Comparison of ENCODE assay signal across 9 mouse cellular contexts in the genomic region with DNA sequence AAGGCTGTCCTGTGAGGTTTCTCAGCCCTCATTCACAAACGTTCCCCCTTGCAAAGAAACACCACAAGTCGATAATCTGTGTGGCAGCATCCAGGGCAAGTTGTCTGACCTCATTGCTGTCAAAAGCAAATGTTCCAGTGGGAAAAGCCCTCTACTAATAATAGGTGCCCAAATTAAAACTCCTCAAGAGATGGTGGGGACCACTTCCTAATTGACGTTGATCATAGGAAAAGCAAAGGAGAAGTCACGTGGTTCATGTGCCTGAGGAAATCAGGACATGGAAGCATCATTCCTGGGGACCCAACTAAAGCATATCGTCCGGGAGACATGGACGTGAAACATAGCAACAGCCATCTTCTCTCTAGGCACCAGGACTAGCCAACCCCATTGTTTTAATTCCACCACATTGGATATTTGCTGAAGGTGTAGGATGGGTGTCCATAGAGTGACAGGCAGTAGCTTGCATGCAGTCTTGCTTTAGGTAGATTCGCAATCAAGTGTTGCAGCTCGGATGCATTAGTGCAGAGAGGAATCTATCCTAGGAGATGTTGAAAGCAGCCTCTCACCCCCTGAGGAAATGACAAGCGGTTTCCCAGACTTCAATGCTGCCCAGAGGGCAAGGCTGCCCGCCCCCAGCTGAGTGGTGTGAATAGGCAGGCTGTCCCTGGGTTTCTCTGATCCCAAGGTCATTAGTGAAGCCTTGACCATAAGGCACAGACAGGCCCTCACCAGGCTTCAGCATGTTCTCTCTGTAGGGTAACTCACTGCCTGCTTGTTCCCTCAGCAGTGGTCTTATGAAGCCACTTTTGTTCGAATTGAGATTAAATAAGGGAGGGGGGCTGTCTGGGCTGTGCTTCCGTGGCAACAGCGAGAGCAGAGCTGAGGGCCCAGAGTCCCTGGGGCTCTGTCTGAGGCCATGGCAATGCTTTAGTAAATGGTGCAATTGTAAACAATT.
DNase-seq lines count a peak whose midpoint lies in the region; ATAC-seq and TF ChIP-seq lines count a peak whose summit lies in the region.
"Had no signal": no experiment of that assay in that cellular context is flagged by ENCODE, and none has a peak within 500 bp of the region (broad histone marks: within the 10 kb centered on the region; RNA-seq: fewer than 3 reads in every experiment).

No protein-coding gene starts in this region.

- no peaks in the 10 kb centered on the region for H3K9me3 ChIP-seq in lung, embryonic 14.5 days (ENCODE audit: low read depth, low read length)
- H3K9me3 ChIP-seq in forebrain, embryonic 11.5 days (ENCODE audit: control insufficient read depth, low read length): no peaks in the 10 kb centered on the region
- H3K9me3 ChIP-seq in limb, embryonic 12.5 days: no peaks in the 10 kb centered on the region

- H3K9ac ChIP-seq in lung, embryonic 14.5 days: no peak overlapping the region
- no peak overlapping the region for H3K9ac ChIP-seq in forebrain, embryonic 11.5 days (ENCODE audit: low read length)
- 0 out of 2 replicates have a peak overlapping the region, but pooled peaks have one; percentile 12 for H3K9ac ChIP-seq in limb, embryonic 12.5 days (replicated peaks)

- H3K4me2 ChIP-seq in lung, embryonic 14.5 days: no peak overlapping the region
- no peak overlapping the region for H3K4me2 ChIP-seq in forebrain, embryonic 11.5 days (ENCODE audit: low read depth, low read length, severe bottlenecking)
- H3K4me2 ChIP-seq in limb, embryonic 12.5 days: no peak overlapping the region

- no peak overlapping the region for H3K27ac ChIP-seq in lung, embryonic 14.5 days (ENCODE audit: low read depth)
- peak overlapping the region; percentile 3; the same call in 1 of the 2 replicates for H3K27ac ChIP-seq in forebrain, embryonic 11.5 days (ENCODE audit: low read depth, low read length)
- peak overlapping the region; percentile 86 for H3K27ac ChIP-seq in limb, embryonic 12.5 days

- peak; percentile 44; the same call in 1 of the 2 replicates for ATAC-seq in lung, embryonic 14.5 days (ENCODE audit: insufficient read depth)
- peak; percentile 92 for ATAC-seq in forebrain, embryonic 11.5 days (replicated peaks; ENCODE audit: low FRiP score)
- ATAC-seq in limb, embryonic 12.5 days (ENCODE audit: insufficient number of reproducible peaks, insufficient read depth, low FRiP score, low TSS enrichment, low read depth): peak; percentile 77

- H3K4me1 ChIP-seq in lung, embryonic 14.5 days (ENCODE audit: insufficient read depth): no peaks in the 10 kb centered on the region
- H3K4me1 ChIP-seq in forebrain, embryonic 11.5 days (replicated peaks; ENCODE audit: control insufficient read depth, insufficient read depth, low read length): peaks cover 19% of the 10 kb centered on the region
- peaks cover 34% of the 10 kb centered on the region for H3K4me1 ChIP-seq in limb, embryonic 12.5 days (replicated peaks)

- no peak for DNase-seq in lung, embryonic 14.5 days
- DNase-seq in lung, postnatal 10 days: no peak
- DNase-seq in forebrain, embryonic 11.5 days (ENCODE audit: low spot score): peak; percentile 76
- peak; percentile 77 for DNase-seq in retina, embryonic 14.5 days (ENCODE audit: low spot score)
- DNase-seq in urinary bladder, postnatal 36 days (ENCODE audit: low spot score in 2 of 2): no peak
- no peak for DNase-seq in heart, adult 18-20 months
- DNase-seq in left cerebral cortex, adult 8-10 months (ENCODE audit: low spot score in 2 of 2): no peak

- WGBS in lung, embryonic 14.5 days: 56% methylated on average over 14 of the region's 14 CpGs
- WGBS in forebrain, embryonic 11.5 days: 22% methylated on average over 14 of the region's 14 CpGs
- 38% methylated on average over 14 of the region's 14 CpGs for WGBS in limb, embryonic 12.5 days

- no peak overlapping the region for H3K4me3 ChIP-seq in lung, embryonic 14.5 days (ENCODE audit: low read depth, low read length)
- no peak overlapping the region for H3K4me3 ChIP-seq in forebrain, embryonic 11.5 days (ENCODE audit: low read depth, low read length)
- H3K4me3 ChIP-seq in limb, embryonic 12.5 days (replicated peaks): no peak overlapping the region
- H3K4me3 ChIP-seq: erythroblast, embryonic 14.5 days had no signal

- H3K36me3 ChIP-seq in lung, embryonic 14.5 days (ENCODE audit: insufficient read depth): no peaks in the 10 kb centered on the region
- no peaks in the 10 kb centered on the region for H3K36me3 ChIP-seq in forebrain, embryonic 11.5 days (ENCODE audit: control insufficient read depth, insufficient read depth, low read length)
- peaks cover 33% of the 10 kb centered on the region for H3K36me3 ChIP-seq in limb, embryonic 12.5 days

- TF ChIP-seq CTCF in lung, embryonic 14.5 days (IDR thresholded peaks at IDR 0.05; ENCODE audit: low read depth): no peak

- no peaks in the 10 kb centered on the region for H3K27me3 ChIP-seq in lung, embryonic 14.5 days (ENCODE audit: insufficient read depth, low read length)
- H3K27me3 ChIP-seq in forebrain, embryonic 11.5 days (ENCODE audit: control insufficient read depth, insufficient read depth, low read length): peaks cover 9% of the 10 kb centered on the region; the same call in 1 of the 2 replicates
- no peaks in the 10 kb centered on the region for H3K27me3 ChIP-seq in limb, embryonic 12.5 days

Comparison
In these comparisons a context has a peak if more than half of its experiments do, and no peak if none do; other contexts are left out.
1. DNase-seq: peak in forebrain, embryonic 11.5 days (single experiment) and retina, embryonic 14.5 days (single experiment); none in lung, embryonic 14.5 days (single experiment), lung, postnatal 10 days (single experiment), urinary bladder, postnatal 36 days (0 of 2), heart, adult 18-20 months (0 of 2) and left cerebral cortex, adult 8-10 months (0 of 2).
2. Peak in every context shown above with its lines, with median percentiles within 50 percentile points of each other: ATAC-seq.